Mouse (Mus musculus) midbrain, embryonic 14.5 days (tissue): ENCODE measurements around the gene Gm20388. TPM values are rescaled to one million over a fixed set of nuclear protein-coding genes. Genes with fewer than 3 reads are reported as not detected.
"Not testable (repeated sequence)": the region's sequence is repeated elsewhere in the genome, so short reads cannot be mapped to it uniquely, and the experiment has no call there.

Experiments
- ATAC-seq: fragments of 200-750 bp; cut with Nextera tagmentation; 2 replicates; pipeline ENCODE4 v1.8.0; 2017; ENCODE audit warnings: moderate number of reproducible peaks, moderate library complexity; ENCODE audit not compliant: low FRiP score, low TSS enrichment
- DNase-seq: peaks from one replicate; pipeline ENCODE4 v3.0.0-alpha.2; 2015
- H3K27ac ChIP-seq: fragments of 300-500 bp; sonication (generic); replicated peaks from 2 replicates; pipeline ENCODE4 v1.5.1; 2014; ENCODE audit warnings: mild to moderate bottlenecking, low read depth, low read length, moderate library complexity
- H3K27me3 ChIP-seq: fragments of 300-500 bp; sonication (generic); 2 replicates; pipeline ENCODE4 v1.6.1; 2014; ENCODE audit warnings: low read length, control low read depth, mixed read lengths; ENCODE audit not compliant: control insufficient read depth, insufficient read depth
- H3K36me3 ChIP-seq: fragments of 300-500 bp; sonication (generic); 2 replicates; pipeline ENCODE4 v1.6.1; 2014; ENCODE audit warnings: low read length, control low read depth; ENCODE audit not compliant: control insufficient read depth, insufficient read depth
- H3K4me1 ChIP-seq: fragments of 300-500 bp; sonication (generic); 2 replicates; pipeline ENCODE4 v1.6.1; 2014; ENCODE audit warnings: mild to moderate bottlenecking, antibody characterized with exemption, low read length, control low read depth; ENCODE audit not compliant: control insufficient read depth, insufficient read depth
- H3K4me2 ChIP-seq: fragments of 300-500 bp; sonication (generic); 2 replicates; pipeline ENCODE4 v1.6.1; 2014; ENCODE audit warnings: mild to moderate bottlenecking, low read length, moderate library complexity
- H3K4me3 ChIP-seq: fragments of 300-500 bp; sonication (generic); replicated peaks from 2 replicates; pipeline ENCODE4 v1.5.1; 2014; ENCODE audit warnings: low read depth, low read length
- H3K9ac ChIP-seq: fragments of 300-500 bp; sonication (generic); replicated peaks from 2 replicates; pipeline ENCODE4 v1.6.1; 2014; ENCODE audit warnings: mild to moderate bottlenecking, low read length, moderate library complexity
- H3K9me3 ChIP-seq: fragments of 300-500 bp; sonication (generic); 2 replicates; pipeline ENCODE4 v1.6.1; 2016; ENCODE audit warnings: low read length, control low read depth, mixed read lengths; ENCODE audit not compliant: control insufficient read depth
- WGBS: fragments of 180-500 bp; shearing (Covaris S2); extraction: QIAGEN DNeasy Blood & Tissue Kit; methylation state at CpG from one replicate; pipeline ENCODE4 v1.1.7; 2014; 5-methylcytosine and 5-hydroxymethylcytosine counted together
- polyA plus RNA-seq: library from polyadenylated mRNA; unstranded; fragments of >200 nt; fragmentation: Nextera tagmentation; extraction: Ambion mirVana; gene quantifications from 2 replicates; pipeline ENCODE4 v1.2.1, GENCODE M21; 2014

Gm20388 gene
- polyA plus RNA-seq, 1 experiment from 2014 or later = 4.1 TPM

DNA sequence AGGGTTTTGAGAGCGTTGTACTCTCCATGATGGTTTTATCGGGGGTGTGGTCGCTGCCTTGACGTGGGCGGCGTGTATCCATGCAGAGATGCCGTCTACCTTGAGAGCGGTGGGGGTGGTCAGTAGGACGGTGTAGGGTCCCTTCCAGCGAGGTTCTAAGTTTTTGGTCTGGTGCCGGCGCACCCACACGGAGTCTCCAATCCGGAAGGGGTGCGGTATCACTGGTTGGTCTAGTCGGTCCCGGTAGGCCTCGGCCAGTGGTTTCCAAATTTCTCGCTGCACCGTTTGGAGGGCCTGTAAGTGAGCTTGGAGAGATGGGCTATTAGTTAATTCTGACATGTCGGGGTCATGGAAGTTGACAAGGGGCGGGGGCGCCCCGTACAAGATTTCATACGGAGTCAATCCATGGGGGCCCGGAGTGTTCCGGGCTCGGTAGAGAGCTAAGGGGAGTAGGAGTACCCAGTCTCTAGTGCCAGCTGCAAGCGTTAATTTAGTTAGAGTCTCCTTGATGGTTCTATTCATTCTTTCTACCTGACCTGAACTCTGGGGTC lies 3517.8 kb downstream of the Gm20388 start:
- H3K36me3 ChIP-seq = peaks cover 2% of the 10 kb centered on the region; the same call in 1 of the 2 replicates
- H3K4me1 ChIP-seq = no peaks in the 10 kb centered on the region
- H3K9me3 ChIP-seq = peaks cover 43% of the 10 kb centered on the region
- H3K27ac ChIP-seq = no peak overlapping the region
- no peak for ATAC-seq
- no peak overlapping the region for H3K4me2 ChIP-seq
- H3K27me3 ChIP-seq = no peaks in the 10 kb centered on the region
- WGBS = 98% methylated on average over 29 of the region's 29 CpGs
- DNase-seq = no peak
- H3K4me3 ChIP-seq = no peak overlapping the region
- H3K9ac ChIP-seq = no peak overlapping the region

- ATAC-seq (no peak), DNase-seq (no peak)
- Histone ChIP-seq H3K4me3 (no peak overlapping the region), H3K9me3 (peaks cover 43% of the 10 kb centered on the region), H3K36me3 (no peaks in the 10 kb centered on the region), H3K9ac (no peak overlapping the region), H3K4me2 (no peak overlapping the region), H3K4me1 (no peaks in the 10 kb centered on the region), H3K27ac (no peak overlapping the region), H3K27me3 (no peaks in the 10 kb centered on the region)
- WGBS = 95% methylated on average over 23 of the region's 23 CpGs
These were observed 3518.5 kb downstream of the Gm20388 start for GRCm38 (mm10) chr8:123428939-123429721.

DNA sequence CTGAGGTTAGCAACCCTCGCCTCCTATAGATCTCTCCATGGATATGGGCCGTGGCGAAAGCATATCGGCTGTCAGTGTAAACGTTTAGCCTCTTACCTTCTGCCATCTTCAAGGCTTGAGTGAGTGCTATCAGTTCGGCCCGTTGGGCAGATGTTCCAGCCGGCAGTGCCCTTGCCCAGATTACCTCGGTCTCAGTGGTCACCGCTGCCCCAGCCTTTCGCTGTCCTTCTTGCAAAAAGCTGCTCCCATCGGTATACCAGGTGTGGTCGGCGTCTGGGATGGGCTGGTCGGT lies 3519.0 kb downstream of the Gm20388 start:
- H3K4me2 ChIP-seq, DNase-seq, H3K27me3 ChIP-seq, ATAC-seq, H3K27ac ChIP-seq, H3K9ac ChIP-seq, H3K4me1 ChIP-seq, H3K4me3 ChIP-seq, H3K36me3 ChIP-seq: not testable (repeated sequence)
- WGBS = 97% methylated on average over 15 of the region's 15 CpGs
- H3K9me3 ChIP-seq = peaks cover 43% of the 10 kb centered on the region

DNA sequence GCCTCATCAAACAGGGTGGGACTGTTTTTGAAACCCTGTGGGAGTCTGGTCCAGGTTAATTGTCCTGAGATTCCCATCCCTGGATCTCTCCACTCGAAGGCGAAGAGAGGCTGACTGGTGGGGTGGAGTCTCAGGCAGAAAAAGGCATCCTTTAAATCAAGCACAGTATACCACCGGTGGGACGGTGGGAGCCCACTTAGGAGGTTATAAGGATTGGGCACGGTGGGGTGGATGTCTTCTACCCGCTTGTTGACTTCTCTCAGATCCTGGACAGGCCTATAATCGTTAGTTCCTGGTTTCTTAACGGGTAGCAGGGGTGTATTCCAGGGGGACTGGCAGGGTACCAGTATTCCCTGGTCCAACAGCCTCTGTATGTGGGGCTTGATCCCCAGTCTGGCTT lies 3520.3 kb downstream of the Gm20388 start:
- not testable (repeated sequence) for ATAC-seq, H3K4me2 ChIP-seq, H3K4me3 ChIP-seq, H3K9ac ChIP-seq, H3K4me1 ChIP-seq, H3K36me3 ChIP-seq, H3K27me3 ChIP-seq, DNase-seq, H3K27ac ChIP-seq
- H3K9me3 ChIP-seq = peaks cover 43% of the 10 kb centered on the region
- WGBS = 91% methylated on average over 8 of the region's 8 CpGs

- no peaks in the 10 kb centered on the region for H3K27me3 ChIP-seq
- H3K4me3 ChIP-seq = no peak overlapping the region
- WGBS = 96% methylated on average over 25 of the region's 25 CpGs
- H3K27ac ChIP-seq = no peak overlapping the region
- H3K4me1 ChIP-seq = no peaks in the 10 kb centered on the region
- no peak overlapping the region for H3K9ac ChIP-seq
- H3K9me3 ChIP-seq = peaks cover 38% of the 10 kb centered on the region
- H3K4me2 ChIP-seq = no peak overlapping the region
- no peak for ATAC-seq
- no peaks in the 10 kb centered on the region for H3K36me3 ChIP-seq
- DNase-seq = no peak
These were observed 3521.2 kb downstream of the Gm20388 start for GRCm38 (mm10) chr8:123431616-123432365.

- Histone ChIP-seq H3K36me3 (no peaks in the 10 kb centered on the region), H3K4me3 (no peak overlapping the region), H3K27ac (no peak overlapping the region), H3K4me2 (no peak overlapping the region), H3K9ac (no peak overlapping the region), H3K27me3 (no peaks in the 10 kb centered on the region), H3K4me1 (no peaks in the 10 kb centered on the region), H3K9me3 (peaks cover 32% of the 10 kb centered on the region)
- ATAC-seq (no peak), DNase-seq (no peak)
- WGBS = 96% methylated on average over 16 of the region's 16 CpGs
These were observed 3521.7 kb downstream of the Gm20388 start for GRCm38 (mm10) chr8:123432381-123432780.

GRCm38 (mm10) chr8:123433241-123433974 lies 3522.8 kb downstream of the Gm20388 start:
- not testable (repeated sequence) for H3K36me3 ChIP-seq, DNase-seq, H3K4me1 ChIP-seq, H3K27ac ChIP-seq, H3K9ac ChIP-seq, H3K4me2 ChIP-seq, H3K4me3 ChIP-seq, ATAC-seq, H3K27me3 ChIP-seq
- peaks cover 22% of the 10 kb centered on the region for H3K9me3 ChIP-seq
- WGBS = 97% methylated on average over 42 of the region's 47 CpGs

DNA sequence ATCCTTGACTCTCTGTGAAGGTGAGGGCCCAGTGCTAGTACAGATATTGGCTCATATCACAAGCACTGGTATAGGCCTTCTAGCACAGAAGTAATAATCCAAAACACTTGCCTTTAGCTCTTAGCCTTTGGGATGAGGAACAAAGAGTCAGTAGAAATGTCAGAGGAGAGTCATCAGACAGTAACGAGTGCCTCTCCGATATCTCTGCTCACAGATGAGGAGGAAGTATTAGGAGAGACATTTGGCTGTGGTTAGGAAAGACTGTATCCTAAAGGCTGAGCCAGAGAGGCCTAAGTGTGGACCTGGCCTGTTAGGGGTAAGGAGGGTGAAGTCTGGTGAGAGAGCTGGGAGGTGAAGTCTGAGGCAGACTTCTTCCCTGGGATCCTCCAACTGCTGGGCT lies 3531.1 kb downstream of the Gm20388 start:
- no peak overlapping the region for H3K9ac ChIP-seq
- DNase-seq (no peak), ATAC-seq (no peak)
- no peaks in the 10 kb centered on the region for H3K36me3 ChIP-seq
- no peak overlapping the region for H3K4me2 ChIP-seq
- H3K27ac ChIP-seq = no peak overlapping the region
- H3K27me3 ChIP-seq = no peaks in the 10 kb centered on the region
- no peaks in the 10 kb centered on the region for H3K9me3 ChIP-seq
- H3K4me3 ChIP-seq = no peak overlapping the region
- 93% methylated on average over 2 of the region's 2 CpGs for WGBS
- H3K4me1 ChIP-seq = peaks cover 8% of the 10 kb centered on the region; the same call in 1 of the 2 replicates
